Mouse (Mus musculus) ES-Bruce4 (cell line): ENCODE data around the gene 4930469K13Rik. TPM values are rescaled to one million over a fixed set of nuclear protein-coding genes. Genes with fewer than 3 reads are reported as not detected.
A peak's percentile ranks its signal among the peaks of the same experiment; 100 is the strongest.

Experiments
- H3K27ac ChIP-seq: 2 replicates; pipeline ENCODE4 v1.5.1; 2012; ENCODE audit warnings: low read length, inconsistent platforms; ENCODE audit not compliant: insufficient read depth
- H3K27me3 ChIP-seq: 2 replicates; pipeline ENCODE4 v1.6.1; 2012; ENCODE audit warnings: mild to moderate bottlenecking, low read length, inconsistent platforms; ENCODE audit not compliant: control insufficient read depth, poor library complexity, insufficient read depth, severe bottlenecking
- H3K36me3 ChIP-seq: 2 replicates; pipeline ENCODE4 v1.6.1; 2012; ENCODE audit warnings: inconsistent platforms, mild to moderate bottlenecking, low read length, moderate library complexity; ENCODE audit not compliant: control insufficient read depth, poor library complexity, insufficient read depth, severe bottlenecking
- H3K4me1 ChIP-seq: one replicate; pipeline ENCODE4 v1.8.1; 2011; ENCODE audit warnings: low read length; ENCODE audit not compliant: control insufficient read depth, insufficient read depth
- H3K4me3 ChIP-seq: 2 replicates; pipeline ENCODE4 v1.5.1; 2011; ENCODE audit warnings: low read depth, mild to moderate bottlenecking, low read length
- H3K9ac ChIP-seq: 2 replicates; pipeline ENCODE4 v1.6.1; 2012; ENCODE audit warnings: low read depth, mild to moderate bottlenecking, inconsistent platforms; ENCODE audit not compliant: poor library complexity, severe bottlenecking
- H3K9me3 ChIP-seq: replicated peaks from 2 replicates; pipeline ENCODE4 v1.6.1; 2012; ENCODE audit warnings: mild to moderate bottlenecking, low read length, inconsistent platforms; ENCODE audit not compliant: control insufficient read depth, poor library complexity, insufficient read depth, severe bottlenecking
- CTCF ChIP-seq: IDR thresholded peaks from one replicate; pipeline ENCODE4 v1.8.1; 2011; ENCODE audit warnings: low read depth, low read length
- EP300 ChIP-seq: IDR thresholded peaks from 2 replicates; pipeline ENCODE4 v1.6.1; 2011; ENCODE audit warnings: low read depth, low read length; ENCODE audit not compliant: insufficient read depth
- POLR2A ChIP-seq: IDR thresholded peaks from one replicate; pipeline ENCODE4 v1.8.1; 2011; ENCODE audit warnings: low read length; ENCODE audit not compliant: insufficient read depth
- polyA plus RNA-seq: library from polyadenylated mRNA; stranded (reverse); fragments of >200 nt; gene quantifications from 2 replicates; pipeline ENCODE4 v1.2.4, GENCODE M21; 2011; ENCODE audit warnings: low read depth; ENCODE audit not compliant: missing spikeins, insufficient read depth, insufficient read length

Gene 4930469K13Rik
- polyA plus RNA-seq, 1 experiment = not detected

- no peak for TF ChIP-seq EP300
- TF ChIP-seq POLR2A = no peak
- TF ChIP-seq CTCF = no peak
- Histone ChIP-seq H3K27me3 (no peaks in the 10 kb centered on the region), H3K4me3 (no peak overlapping the region), H3K27ac (no peak overlapping the region), H3K9me3 (no peaks in the 10 kb centered on the region), H3K36me3 (no peaks in the 10 kb centered on the region), H3K9ac (no peak overlapping the region), H3K4me1 (no peaks in the 10 kb centered on the region)
Observed at GRCm38 (mm10) chr11:33951684-33952625, 146.4 kb downstream of the 4930469K13Rik start.

DNA sequence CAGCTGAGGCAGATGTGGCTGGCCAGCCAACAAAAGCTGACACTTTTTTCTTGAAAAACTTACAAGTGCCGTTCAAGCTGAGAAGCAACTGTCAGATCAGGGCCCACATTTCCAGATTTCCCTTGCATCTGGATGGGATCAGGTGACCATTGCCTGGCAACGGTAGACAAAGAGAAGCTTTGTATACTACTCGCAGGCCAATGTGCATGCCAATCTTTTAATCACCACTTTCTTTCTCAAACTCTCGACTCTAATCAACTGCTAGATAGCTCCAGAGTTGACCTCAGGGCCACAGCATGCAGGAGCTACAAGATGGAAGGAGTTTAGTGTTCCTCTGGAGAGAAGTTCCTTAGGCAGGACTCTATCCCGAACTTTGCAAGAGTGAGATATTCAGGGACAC lies 147.2 kb downstream of the 4930469K13Rik start:
- Histone ChIP-seq H3K9ac (no peak overlapping the region), H3K4me1 (no peaks in the 10 kb centered on the region), H3K36me3 (no peaks in the 10 kb centered on the region), H3K27ac (no peak overlapping the region), H3K27me3 (no peaks in the 10 kb centered on the region), H3K9me3 (no peaks in the 10 kb centered on the region), H3K4me3 (no peak overlapping the region)
- TF ChIP-seq EP300 (no peak), POLR2A (no peak), CTCF (no peak)

GRCm38 (mm10) chr11:33946501-33946900 lies 151.9 kb downstream of the 4930469K13Rik start:
- Histone ChIP-seq H3K4me3 (no peak overlapping the region), H3K4me1 (no peaks in the 10 kb centered on the region), H3K9ac (no peak overlapping the region), H3K36me3 (no peaks in the 10 kb centered on the region), H3K27ac (no peak overlapping the region), H3K27me3 (no peaks in the 10 kb centered on the region), H3K9me3 (no peaks in the 10 kb centered on the region)
- no peak for TF ChIP-seq POLR2A
- TF ChIP-seq EP300 = no peak
- TF ChIP-seq CTCF = no peak

GRCm38 (mm10) chr11:33944786-33945328 lies 153.5 kb downstream of the 4930469K13Rik start:
- H3K9me3 ChIP-seq = no peaks in the 10 kb centered on the region
- no peaks in the 10 kb centered on the region for H3K4me1 ChIP-seq
- H3K27ac ChIP-seq = no peak overlapping the region
- TF ChIP-seq CTCF = no peak
- no peak for TF ChIP-seq POLR2A
- TF ChIP-seq EP300 = no peak
- H3K9ac ChIP-seq = no peak overlapping the region
- H3K4me3 ChIP-seq = no peak overlapping the region
- H3K36me3 ChIP-seq = no peaks in the 10 kb centered on the region
- no peaks in the 10 kb centered on the region for H3K27me3 ChIP-seq

GRCm38 (mm10) chr11:33944067-33944785 lies 154.1 kb downstream of the 4930469K13Rik start:
- no peaks in the 10 kb centered on the region for H3K36me3 ChIP-seq
- H3K4me1 ChIP-seq = no peaks in the 10 kb centered on the region
- no peaks in the 10 kb centered on the region for H3K27me3 ChIP-seq
- TF ChIP-seq POLR2A (no peak), CTCF (peak; percentile 22), EP300 (no peak)
- H3K9me3 ChIP-seq = no peaks in the 10 kb centered on the region
- H3K27ac ChIP-seq = no peak overlapping the region
- no peak overlapping the region for H3K9ac ChIP-seq
- no peak overlapping the region for H3K4me3 ChIP-seq

GRCm38 (mm10) chr11:33943565-33943964 lies 154.8 kb downstream of the 4930469K13Rik start:
- Histone ChIP-seq H3K9me3 (no peaks in the 10 kb centered on the region), H3K27ac (no peak overlapping the region), H3K9ac (no peak overlapping the region), H3K4me3 (no peak overlapping the region), H3K4me1 (no peaks in the 10 kb centered on the region), H3K36me3 (no peaks in the 10 kb centered on the region), H3K27me3 (no peaks in the 10 kb centered on the region)
- TF ChIP-seq POLR2A (no peak), CTCF (no peak), EP300 (no peak)
